Mouse (Mus musculus): ENCODE measurements around the gene Rps12-ps3.

DNA sequence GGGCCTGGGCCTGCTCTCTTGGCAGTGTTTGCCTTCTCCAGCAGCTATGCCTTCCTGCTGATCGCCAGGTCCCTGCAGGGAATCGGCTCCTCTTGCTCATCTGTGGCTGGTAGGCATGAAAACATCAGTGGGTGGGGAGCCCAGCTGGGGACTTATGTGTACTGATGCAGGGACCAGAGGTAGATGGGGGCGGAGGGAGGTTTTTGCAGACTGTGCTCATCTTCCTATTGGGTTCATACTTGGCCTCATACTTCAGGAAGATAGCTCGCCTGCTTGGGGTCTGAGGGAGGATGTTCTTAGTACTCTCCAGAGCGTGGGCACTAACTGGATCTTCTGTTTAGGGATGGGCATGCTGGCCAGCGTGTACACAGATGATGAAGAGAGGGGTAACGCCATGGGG is 48.9 kb upstream of the Rps12-ps3 start:
- TF ChIP-seq CTCF (IDR thresholded peaks at IDR 0.05; ENCODE audit: low read depth, low read length) = no peak
- TF ChIP-seq POLR2A (IDR thresholded peaks at IDR 0.05; ENCODE audit: borderline replicate concordance, low read depth, low read length) = no peak
